Mouse (Mus musculus) gonadal fat pad, adult 2 months (tissue): ENCODE data around the gene Pcsk1n. TPM values are rescaled to one million over a fixed set of nuclear protein-coding genes. Genes with fewer than 3 reads are reported as not detected.
"Not testable (repeated sequence)": the region's sequence is repeated elsewhere in the genome, so short reads cannot be mapped to it uniquely, and the experiment has no call there.

ENCODE experiments used
- DNase-seq: peaks from one replicate; pipeline ENCODE4 v3.0.0-alpha.2; 2012; ENCODE audit warnings: low read depth
- polyA plus RNA-seq: library from polyadenylated mRNA; depleted of rRNA; stranded (reverse); fragments of >200 nt; gene quantifications from 2 replicates; pipeline ENCODE4 v1.2.3, GENCODE M21; 2012; rRNA removed

The Pcsk1n gene
- polyA plus RNA-seq, result 0.97 and 1.3 TPM in 2 replicates

- DNase-seq, result no peak
Measured at GRCm38 (mm10) chrX:7919601-7920383, at the start of gene Pcsk1n. Gene Pcsk1n (plus strand): TSS chrX:7919822.

DNA sequence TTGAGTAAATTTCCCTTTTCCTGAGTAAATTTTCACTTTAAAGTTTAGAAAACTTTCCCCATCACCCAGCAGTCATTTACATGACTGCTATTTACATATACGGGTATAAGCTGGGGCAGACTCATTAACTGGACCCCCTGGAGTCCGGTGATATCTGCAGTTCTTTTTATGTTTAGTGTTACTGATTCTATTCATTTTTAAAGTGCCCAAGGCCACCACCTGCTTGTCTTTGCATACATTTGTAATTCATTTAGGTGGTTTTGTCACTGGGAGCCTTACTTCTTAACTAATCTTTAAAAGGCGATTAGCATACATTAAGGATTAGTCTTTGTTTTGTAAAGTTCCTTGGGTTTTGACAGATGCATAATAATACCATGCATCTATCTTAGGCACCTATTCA, 49.8 kb upstream of the Pcsk1n start:
- DNase-seq, result no peak

GRCm38 (mm10) chrX:7878007-7878419, 41.6 kb upstream of the Pcsk1n start, which contains the start of gene Pim2:
Gene Pim2 (plus strand): TSS chrX:7878262.
- no peak for DNase-seq

DNA sequence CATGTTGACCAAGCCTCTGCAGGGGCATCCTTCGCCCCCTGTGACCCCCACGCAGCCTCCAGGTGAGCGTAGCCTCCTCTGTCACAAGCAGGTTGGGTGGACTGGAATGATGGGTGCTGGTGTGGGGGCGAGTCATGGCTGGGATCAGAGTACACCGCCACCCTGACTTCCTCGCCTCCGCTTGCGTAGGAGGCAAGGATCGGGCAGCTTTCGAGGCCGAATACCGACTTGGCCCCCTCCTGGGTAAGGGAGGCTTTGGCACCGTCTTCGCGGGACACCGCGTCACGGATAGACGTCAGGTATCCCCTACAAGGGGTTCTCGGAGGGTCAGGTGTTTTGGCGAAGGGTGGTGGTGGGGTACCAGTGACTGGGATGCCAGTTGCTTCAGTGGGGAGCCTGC, 41.1 kb upstream of the Pcsk1n start:
- DNase-seq, result no peak

GRCm38 (mm10) chrX:7879819-7880218, 39.8 kb upstream of the Pcsk1n start:
- DNase-seq, result no peak

DNA sequence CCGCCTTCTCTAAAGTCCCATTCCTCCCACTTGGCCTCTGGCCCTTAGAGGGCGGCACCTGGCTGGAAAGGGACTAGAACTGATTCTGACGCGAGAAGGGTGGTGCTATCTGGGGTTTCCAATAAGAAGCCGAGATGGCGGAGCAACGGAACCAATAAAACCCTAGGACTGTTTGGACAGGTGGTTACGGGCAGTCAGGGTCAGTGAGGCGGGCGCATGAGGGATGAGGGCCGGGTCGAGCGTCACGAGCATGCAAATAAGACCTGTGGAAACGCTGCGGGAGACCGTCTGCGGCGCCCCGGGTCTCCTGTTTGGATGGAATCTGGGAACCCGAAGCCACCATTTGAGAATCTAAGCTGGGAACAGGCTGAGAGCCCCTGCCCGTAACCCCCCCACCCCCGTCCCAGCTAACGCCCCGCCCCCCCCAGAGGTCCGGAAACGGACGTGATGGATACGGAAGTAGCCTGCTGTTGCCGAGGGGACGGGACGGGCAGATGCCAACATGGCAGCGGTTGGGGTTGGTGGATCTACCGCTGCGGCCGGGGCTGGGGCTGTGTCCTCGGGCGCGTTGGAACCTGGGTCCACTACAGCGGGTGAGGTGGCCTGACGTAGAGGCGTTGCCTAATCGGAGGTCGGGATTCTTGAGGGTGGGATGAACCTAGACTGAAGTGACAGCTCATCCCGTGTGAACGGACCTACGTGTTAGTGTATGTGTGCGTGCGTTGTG, 35.6 kb upstream of the Pcsk1n start, which contains the start of gene Slc35a2:
TSS of gene Slc35a2 (plus strand) at position 188 of the 727 bp plus-strand sequence.
- DNase-seq, result peak; percentile 65

GRCm38 (mm10) chrX:7898211-7898610, 21.4 kb upstream of the Pcsk1n start:
- no peak for DNase-seq

- DNase-seq, result peak; percentile 45
Measured at GRCm38 (mm10) chrX:7898880-7899874, 20.4 kb upstream of the Pcsk1n start, which contains the start of the genes Pqbp1 and Timm17b. Gene Pqbp1 (minus strand): TSS chrX:7899269. Gene Timm17b (plus strand): TSS chrX:7899357.

DNA sequence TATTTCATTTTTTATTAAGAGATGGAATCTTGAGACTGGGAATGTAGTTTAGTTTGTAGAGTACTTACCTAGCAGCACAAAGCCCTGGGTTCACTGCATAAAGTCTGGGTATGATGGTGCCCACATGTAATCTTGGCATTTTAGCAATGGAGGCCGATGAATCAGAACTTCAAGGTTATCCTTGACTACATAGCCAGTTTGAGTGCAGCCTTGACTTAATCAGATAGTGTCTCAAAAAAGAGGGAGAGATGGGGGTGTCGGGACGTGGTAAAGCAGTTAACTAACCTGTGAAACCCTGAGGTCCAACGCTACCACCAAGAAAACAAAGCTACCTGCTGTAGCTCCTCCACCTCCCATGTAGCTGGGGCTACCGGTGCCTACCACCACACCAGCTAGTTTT, 15.2 kb upstream of the Pcsk1n start:
- DNase-seq, result no peak

GRCm38 (mm10) chrX:7907735-7908134, 11.9 kb upstream of the Pcsk1n start, which contains the start of gene Gm10491:
Gene Gm10491 (minus strand): TSS chrX:7907835.
- DNase-seq, result no peak

GRCm38 (mm10) chrX:7909242-7909641, 10.4 kb upstream of the Pcsk1n start, which contains the start of gene Gm10490:
Gene Gm10490 (plus strand): TSS chrX:7909542.
- DNase-seq, result not testable (repeated sequence)

GRCm38 (mm10) chrX:7910473-7910872, 9.1 kb upstream of the Pcsk1n start:
- DNase-seq, result no peak

DNA sequence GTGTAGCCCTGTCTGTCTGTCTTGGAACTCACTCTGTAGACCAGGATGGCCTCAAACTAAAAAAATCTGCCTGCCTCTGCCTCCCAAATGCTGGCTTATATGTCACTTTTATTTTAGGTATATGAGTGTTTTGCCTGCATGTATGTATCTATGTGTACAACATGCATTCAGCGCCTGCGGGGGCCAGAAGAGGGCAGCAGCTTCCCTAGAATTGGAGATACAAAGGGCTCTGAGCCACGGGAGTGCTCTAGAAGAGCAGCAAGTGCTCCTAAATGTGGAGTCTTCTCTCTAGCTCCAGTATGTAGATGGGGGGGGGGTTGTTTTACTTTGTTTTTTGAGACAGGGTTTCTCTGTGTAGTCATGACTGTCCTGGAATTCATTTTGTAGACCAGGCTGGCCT, 4.0 kb upstream of the Pcsk1n start:
- not testable (repeated sequence) for DNase-seq

- not testable (repeated sequence) for DNase-seq
Measured at GRCm38 (mm10) chrX:7917960-7918359, 1.7 kb upstream of the Pcsk1n start.

GRCm38 (mm10) chrX:7922032-7922431, 2.4 kb downstream of the Pcsk1n start:
- no peak for DNase-seq

DNA sequence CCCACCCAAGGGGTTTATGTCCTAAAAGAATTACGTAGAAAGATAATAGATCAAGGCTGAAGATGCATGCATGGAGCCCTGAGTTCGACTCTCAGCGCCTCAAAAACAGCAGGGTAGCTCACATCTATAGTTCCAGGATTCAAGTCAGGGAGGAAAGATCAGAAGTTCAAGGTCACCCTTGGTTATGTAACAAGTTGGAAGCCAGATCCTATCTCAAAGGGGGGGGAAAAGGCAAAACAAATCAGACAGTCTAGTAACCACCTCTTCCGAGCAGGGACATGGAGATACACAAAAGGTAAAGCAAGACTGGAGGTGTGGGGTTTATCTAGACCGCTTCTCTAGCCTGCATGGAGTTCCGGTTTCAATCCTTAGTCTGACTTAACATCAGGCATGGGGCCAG, 6.6 kb downstream of the Pcsk1n start:
- DNase-seq, result no peak

GRCm38 (mm10) chrX:7927116-7927515, 7.5 kb downstream of the Pcsk1n start:
- no peak for DNase-seq

DNA sequence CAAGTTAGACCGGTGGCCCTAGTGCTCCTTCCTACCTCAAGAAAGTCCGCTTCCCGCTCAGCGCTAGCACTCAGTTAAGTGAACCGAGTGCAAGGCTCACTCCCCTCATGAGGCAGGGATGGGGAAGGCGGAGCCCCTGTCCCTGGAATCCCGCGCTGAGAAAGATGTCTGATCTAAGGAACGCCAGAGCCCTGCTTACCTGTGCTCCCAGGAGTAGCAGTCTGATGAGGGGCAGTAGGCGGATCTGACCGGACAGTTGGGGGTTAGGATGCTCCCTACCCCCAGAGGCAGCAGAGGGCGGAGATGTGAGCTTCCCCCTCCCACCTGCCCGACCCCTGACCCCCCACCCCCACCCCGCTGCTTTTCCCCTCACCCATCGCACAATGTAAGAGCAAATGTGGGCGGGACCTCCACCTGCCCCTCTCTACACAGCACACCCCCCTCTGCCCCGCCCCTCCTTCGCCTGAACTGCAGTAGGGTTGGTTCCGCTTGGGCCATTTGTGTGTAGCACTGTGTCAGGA, 8.7 kb downstream of the Pcsk1n start, which contains the start of gene Eras:
TSS of gene Eras (minus strand) at position 338 of the 521 bp plus-strand sequence.
- no peak for DNase-seq

DNA sequence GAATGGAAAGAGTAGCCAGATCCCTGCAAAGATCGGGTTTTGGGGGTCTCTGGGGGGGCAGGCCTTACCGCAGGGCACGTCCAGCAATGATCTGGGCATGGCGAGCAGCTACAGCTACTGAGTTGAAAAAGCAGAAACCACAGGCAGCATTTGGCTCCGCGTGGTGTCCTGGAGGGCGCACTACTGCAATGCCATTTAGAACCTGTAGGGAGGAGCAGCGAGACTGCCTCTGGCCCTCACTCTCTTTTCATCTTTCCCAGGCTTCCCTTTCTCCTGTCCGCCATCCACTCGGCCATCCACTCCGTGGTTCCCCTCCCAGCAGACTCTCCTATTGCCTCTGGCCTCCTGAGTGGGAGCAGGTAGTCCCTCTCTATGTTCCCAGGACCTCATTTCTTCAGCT, 17.3 kb downstream of the Pcsk1n start:
- DNase-seq, result no peak

GRCm38 (mm10) chrX:7937667-7938066, 18.0 kb downstream of the Pcsk1n start:
- no peak for DNase-seq

GRCm38 (mm10) chrX:7945618-7946017, 26.0 kb downstream of the Pcsk1n start:
- no peak for DNase-seq
